Mouse (Mus musculus) limb, embryonic 10.5 days (tissue): ENCODE data around the gene Hk3. TPM values are rescaled to one million over a fixed set of nuclear protein-coding genes. Genes with fewer than 3 reads are reported as not detected.
A peak's percentile ranks its signal among the peaks of the same experiment; 100 is the strongest.

Experiments
- DNase-seq: peaks from one replicate; pipeline ENCODE4 v3.0.0-alpha.2; 2017; ENCODE audit warnings: low spot score
- H3K27ac ChIP-seq: fragments of 300-500 bp; sonication (generic); 2 replicates; pipeline ENCODE4 v1.5.1; 2016; ENCODE audit warnings: mild to moderate bottlenecking
- H3K27me3 ChIP-seq: fragments of 300-500 bp; sonication (generic); 2 replicates; pipeline ENCODE4 v1.6.1; 2016; ENCODE audit warnings: low read depth, mild to moderate bottlenecking; ENCODE audit not compliant: poor library complexity, severe bottlenecking
- H3K36me3 ChIP-seq: fragments of 300-500 bp; sonication (generic); 2 replicates; pipeline ENCODE4 v1.6.1; 2016; ENCODE audit warnings: mild to moderate bottlenecking, moderate library complexity
- H3K4me1 ChIP-seq: fragments of 300-500 bp; sonication (generic); 2 replicates; pipeline ENCODE4 v1.6.1; 2016
- H3K4me3 ChIP-seq: fragments of 300-500 bp; sonication (generic); 2 replicates; pipeline ENCODE4 v1.5.1; 2016; ENCODE audit warnings: mild to moderate bottlenecking, moderate library complexity
- H3K9me3 ChIP-seq: fragments of 300-500 bp; sonication (generic); replicated peaks from 2 replicates; pipeline ENCODE4 v1.6.1; 2016; ENCODE audit warnings: mild to moderate bottlenecking
- WGBS: fragments of 180-500 bp; shearing (Covaris S2); methylation state at CpG from one replicate; pipeline ENCODE4 v1.1.7; 2016; 5-methylcytosine and 5-hydroxymethylcytosine counted together
- polyA plus RNA-seq: library from polyadenylated mRNA; unstranded; fragments of >200 nt; fragmentation: Nextera tagmentation; extraction: Ambion mirVana; gene quantifications from 2 replicates; pipeline ENCODE4 v1.2.1, GENCODE M21; 2016

Gene Hk3
- polyA plus RNA-seq, 1 experiment from 2014 or later: 0.53 TPM

- Histone ChIP-seq H3K9me3 (no peaks in the 10 kb centered on the region), H3K36me3 (no peaks in the 10 kb centered on the region), H3K4me1 (peaks cover 25% of the 10 kb centered on the region), H3K27me3 (0 out of 2 replicates have a peak, but pooled peaks cover 13% of the 10 kb centered on the region), H3K27ac (no peak overlapping the region), H3K4me3 (no peak overlapping the region)
- 17% methylated on average over 4 of the region's 4 CpGs for WGBS
- no peak for DNase-seq
Observed at GRCm38 (mm10) chr13:54994576-54994975, 26.6 kb downstream of the Hk3 start.

GRCm38 (mm10) chr13:54992215-54992614 lies 29.0 kb downstream of the Hk3 start:
- H3K4me1 ChIP-seq: peaks cover 47% of the 10 kb centered on the region
- no peak overlapping the region for H3K4me3 ChIP-seq
- H3K9me3 ChIP-seq: no peaks in the 10 kb centered on the region
- no peaks in the 10 kb centered on the region for H3K36me3 ChIP-seq
- 0 out of 2 replicates have a peak overlapping the region, but pooled peaks have one; percentile 17 for H3K27ac ChIP-seq
- no peak for DNase-seq
- 85% methylated on average over 7 of the region's 7 CpGs for WGBS
- 0 out of 2 replicates have a peak, but pooled peaks cover 13% of the 10 kb centered on the region for H3K27me3 ChIP-seq

GRCm38 (mm10) chr13:54988181-54988760 lies 32.9 kb downstream of the Hk3 start:
- Histone ChIP-seq H3K27me3 (0 out of 2 replicates have a peak, but pooled peaks cover 13% of the 10 kb centered on the region), H3K4me3 (no peak overlapping the region), H3K36me3 (no peaks in the 10 kb centered on the region), H3K4me1 (peaks cover 29% of the 10 kb centered on the region), H3K9me3 (no peaks in the 10 kb centered on the region), H3K27ac (no peak overlapping the region)
- 48% methylated on average over 7 of the region's 7 CpGs for WGBS
- DNase-seq: no peak

GRCm38 (mm10) chr13:54987405-54987804 lies 33.8 kb downstream of the Hk3 start:
- no peak overlapping the region for H3K4me3 ChIP-seq
- H3K27me3 ChIP-seq: 0 out of 2 replicates have a peak, but pooled peaks cover 10% of the 10 kb centered on the region
- no peaks in the 10 kb centered on the region for H3K36me3 ChIP-seq
- 81% methylated on average over 9 of the region's 9 CpGs for WGBS
- no peak overlapping the region for H3K27ac ChIP-seq
- peaks cover 29% of the 10 kb centered on the region for H3K4me1 ChIP-seq
- no peaks in the 10 kb centered on the region for H3K9me3 ChIP-seq
- no peak for DNase-seq

GRCm38 (mm10) chr13:54983614-54984013 lies 37.6 kb downstream of the Hk3 start:
- DNase-seq: no peak
- H3K27me3 ChIP-seq: peaks cover 19% of the 10 kb centered on the region
- WGBS: 69% methylated on average over 2 of the region's 2 CpGs
- no peaks in the 10 kb centered on the region for H3K9me3 ChIP-seq
- H3K4me3 ChIP-seq: no peak overlapping the region
- peaks cover 33% of the 10 kb centered on the region for H3K4me1 ChIP-seq
- H3K27ac ChIP-seq: no peak overlapping the region
- no peaks in the 10 kb centered on the region for H3K36me3 ChIP-seq

GRCm38 (mm10) chr13:54983001-54983400 lies 38.2 kb downstream of the Hk3 start:
- peaks cover 27% of the 10 kb centered on the region for H3K4me1 ChIP-seq
- H3K27me3 ChIP-seq: peaks cover 21% of the 10 kb centered on the region
- no peak for DNase-seq
- H3K27ac ChIP-seq: no peak overlapping the region
- no peaks in the 10 kb centered on the region for H3K36me3 ChIP-seq
- no peaks in the 10 kb centered on the region for H3K9me3 ChIP-seq
- WGBS: 79% methylated on average over 8 of the region's 8 CpGs
- no peak overlapping the region for H3K4me3 ChIP-seq

GRCm38 (mm10) chr13:54980957-54981356 lies 40.2 kb downstream of the Hk3 start:
- no peak overlapping the region for H3K27ac ChIP-seq
- H3K4me1 ChIP-seq: peaks cover 18% of the 10 kb centered on the region
- no peaks in the 10 kb centered on the region for H3K36me3 ChIP-seq
- H3K4me3 ChIP-seq: no peak overlapping the region
- peaks cover 21% of the 10 kb centered on the region for H3K27me3 ChIP-seq
- DNase-seq: no peak
- H3K9me3 ChIP-seq: no peaks in the 10 kb centered on the region
- WGBS: 79% methylated on average over 12 of the region's 12 CpGs

- H3K27me3 ChIP-seq: peaks cover 17% of the 10 kb centered on the region
- no peaks in the 10 kb centered on the region for H3K9me3 ChIP-seq
- H3K36me3 ChIP-seq: no peaks in the 10 kb centered on the region
- no peak for DNase-seq
- H3K4me1 ChIP-seq: peaks cover 18% of the 10 kb centered on the region
- WGBS: 55% methylated on average over 8 of the region's 8 CpGs
- no peak overlapping the region for H3K4me3 ChIP-seq
- H3K27ac ChIP-seq: no peak overlapping the region
Observed at GRCm38 (mm10) chr13:54978804-54979203, 42.4 kb downstream of the Hk3 start.

- Histone ChIP-seq H3K36me3 (no peaks in the 10 kb centered on the region), H3K4me1 (peaks cover 13% of the 10 kb centered on the region), H3K9me3 (no peaks in the 10 kb centered on the region), H3K4me3 (no peak overlapping the region), H3K27me3 (peaks cover 14% of the 10 kb centered on the region), H3K27ac (no peak overlapping the region)
- WGBS: 70% methylated on average over 3 of the region's 3 CpGs
- DNase-seq: no peak
Observed at GRCm38 (mm10) chr13:54975546-54975945, 45.6 kb downstream of the Hk3 start.

- Histone ChIP-seq H3K4me1 (peaks cover 14% of the 10 kb centered on the region), H3K36me3 (no peaks in the 10 kb centered on the region), H3K4me3 (no peak overlapping the region), H3K9me3 (no peaks in the 10 kb centered on the region), H3K27me3 (0 out of 2 replicates have a peak, but pooled peaks cover 10% of the 10 kb centered on the region), H3K27ac (no peak overlapping the region)
- DNase-seq: peak; percentile 90
- WGBS: 43% methylated on average over 14 of the region's 14 CpGs
Observed at GRCm38 (mm10) chr13:54970521-54971247, 50.5 kb downstream of the Hk3 start.

- Histone ChIP-seq H3K27ac (no peak overlapping the region), H3K4me1 (peaks cover 18% of the 10 kb centered on the region), H3K9me3 (no peaks in the 10 kb centered on the region), H3K36me3 (no peaks in the 10 kb centered on the region), H3K4me3 (no peak overlapping the region), H3K27me3 (0 out of 2 replicates have a peak, but pooled peaks cover 10% of the 10 kb centered on the region)
- no peak for DNase-seq
- 54% methylated on average over 9 of the region's 9 CpGs for WGBS
Observed at GRCm38 (mm10) chr13:54969513-54969912, 51.7 kb downstream of the Hk3 start.

- Histone ChIP-seq H3K27me3 (0 out of 2 replicates have a peak, but pooled peaks cover 10% of the 10 kb centered on the region), H3K4me1 (peaks cover 27% of the 10 kb centered on the region), H3K27ac (no peak overlapping the region), H3K9me3 (no peaks in the 10 kb centered on the region), H3K4me3 (no peak overlapping the region), H3K36me3 (no peaks in the 10 kb centered on the region)
- DNase-seq: no peak
- 75% methylated on average over 5 of the region's 5 CpGs for WGBS
Observed at GRCm38 (mm10) chr13:54968636-54969035, 52.5 kb downstream of the Hk3 start.

- no peak overlapping the region for H3K4me3 ChIP-seq
- no peaks in the 10 kb centered on the region for H3K9me3 ChIP-seq
- no peak overlapping the region for H3K27ac ChIP-seq
- no peaks in the 10 kb centered on the region for H3K36me3 ChIP-seq
- DNase-seq: no peak
- 0 out of 2 replicates have a peak, but pooled peaks cover 10% of the 10 kb centered on the region for H3K27me3 ChIP-seq
- H3K4me1 ChIP-seq: peaks cover 32% of the 10 kb centered on the region
- WGBS: 74% methylated on average over 11 of the region's 11 CpGs
Observed at GRCm38 (mm10) chr13:54967501-54967900, 53.7 kb downstream of the Hk3 start.
